Mouse (Mus musculus) left cerebral cortex, adult 2 months (tissue): ENCODE measurements around the gene Krtap29-1. TPM values are rescaled to one million over a fixed set of nuclear protein-coding genes. Genes with fewer than 3 reads are reported as not detected.

Experiments
- DNase-seq, 2 experiments: peaks; one replicate each; pipeline ENCODE4 v3.0.0; 2021 to 2022; ENCODE audit warnings: low spot score in 2 of 2, mixed read lengths in 1 of 2; ENCODE audit errors: extremely low spot score in 1 of 2
- H3K27ac ChIP-seq: fragments of 200-600 bp; 2 replicates; pipeline ENCODE4 v1.8.1; 2022
- H3K4me3 ChIP-seq: fragments of 200-600 bp; 2 replicates; pipeline ENCODE4 v1.8.1; 2022
- CTCF ChIP-seq: fragments of 200-600 bp; IDR thresholded peaks from 2 replicates; pipeline ENCODE4 v1.8.1; 2022; ENCODE audit warnings: antibody characterized with exemption, mild to moderate bottlenecking, moderate library complexity
- intact Hi-C: fragments of 180-260 bp; cut with DNase I; formaldehyde crosslinking; loops from one replicate; pipeline ENCODE4 v1.15.1; 2025
- total RNA-seq, 2 experiments: library from RNA; stranded (reverse); gene quantifications; 2 replicates each; pipeline ENCODE4 v1.2.3; 2021

Krtap29-1 gene
- total RNA-seq, 2 experiments from 2014 or later: not detected

DNA sequence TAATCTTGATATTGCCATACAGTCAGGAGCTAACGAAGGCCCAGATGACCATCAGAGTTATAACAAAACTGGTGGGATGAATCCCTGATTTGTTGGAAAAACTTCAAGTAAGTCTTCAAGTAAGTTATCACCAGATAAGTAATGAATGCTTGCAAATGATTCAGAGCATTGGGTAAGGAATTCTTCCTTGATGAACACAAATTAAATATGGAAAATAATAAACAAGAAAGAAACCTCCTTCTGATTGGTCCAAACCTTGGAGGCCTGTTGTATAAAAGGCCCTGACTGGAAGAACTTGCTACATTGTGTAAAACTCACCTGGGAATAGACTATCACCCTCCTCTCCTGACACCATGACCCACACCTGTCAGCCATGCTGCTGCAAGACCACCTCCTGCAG, 42.9 kb downstream of the Krtap29-1 start, which contains the start of gene Krtap31-2:
Gene Krtap31-2, plus strand, starts transcription at position 301 of the 400 bp plus-strand sequence.
- TF ChIP-seq CTCF: no peak
- intact Hi-C loops: no loop called here
- Histone ChIP-seq H3K4me3 (no peak within 1 kb of the TSS), H3K27ac (no peak within 1 kb of the TSS)
- DNase-seq: no peak

Other genes starting within 250 kb of the Krtap29-1 start
- not detected for gene Gm14180, start 244.8 kb downstream of the Krtap29-1 start, total RNA-seq
- not detected for gene Gm11595, start 206.1 kb downstream of the Krtap29-1 start, total RNA-seq
- gene Krtap4-8, start 198.3 kb downstream of the Krtap29-1 start, total RNA-seq: not detected
- gene Krtap4-9, start 193.9 kb downstream of the Krtap29-1 start, total RNA-seq: not detected
- not detected for gene Gm11596, start 185.6 kb downstream of the Krtap29-1 start, total RNA-seq
- not detected for gene Gm11569, start 180.1 kb downstream of the Krtap29-1 start, total RNA-seq
- not detected for gene Gm11554, start 174.6 kb downstream of the Krtap29-1 start, total RNA-seq
- gene Krtap4-13, start 169.2 kb downstream of the Krtap29-1 start, total RNA-seq: not detected
- not detected for gene Gm11564, start 163.4 kb downstream of the Krtap29-1 start, total RNA-seq
- not detected for gene 2300003K06Rik, start 141.0 kb downstream of the Krtap29-1 start, total RNA-seq
- gene Krtap4-16, start 127.4 kb downstream of the Krtap29-1 start, total RNA-seq: not detected
- gene Gm11568, start 121.1 kb downstream of the Krtap29-1 start, total RNA-seq: not detected
- gene Gm11559, start 114.6 kb downstream of the Krtap29-1 start, total RNA-seq: not detected
- not detected for gene Krtap9-1, start 105.7 kb downstream of the Krtap29-1 start, total RNA-seq
- not detected for gene Gm11567, start 99.9 kb downstream of the Krtap29-1 start, total RNA-seq
- gene Krtap31-1, start 71.1 kb downstream of the Krtap29-1 start, total RNA-seq: not detected
- gene Gm11565, start 64.3 kb downstream of the Krtap29-1 start, total RNA-seq: not detected
- not detected for gene Krtap31-2, start 42.8 kb downstream of the Krtap29-1 start, total RNA-seq
- not detected for gene Krtap9-5, start 30.6 kb downstream of the Krtap29-1 start, total RNA-seq
- gene Krtap16-1, start 7.5 kb upstream of the Krtap29-1 start, total RNA-seq: not detected
- gene Krtap17-1, start 14.9 kb upstream of the Krtap29-1 start, total RNA-seq: not detected
- not detected for gene Krt33a, start 37.2 kb upstream of the Krtap29-1 start, total RNA-seq
- not detected for gene Krt33b, start 50.8 kb upstream of the Krtap29-1 start, total RNA-seq
- not detected for gene Krt34, start 62.5 kb upstream of the Krtap29-1 start, total RNA-seq
- not detected for gene Krt31, start 71.5 kb upstream of the Krtap29-1 start, total RNA-seq
- not detected for gene Krt32, start 109.2 kb upstream of the Krtap29-1 start, total RNA-seq
- gene Krt35, start 117.2 kb upstream of the Krtap29-1 start, total RNA-seq: not detected
- not detected for gene Krt36, start 126.6 kb upstream of the Krtap29-1 start, total RNA-seq
- gene Krt13, start 142.5 kb upstream of the Krtap29-1 start, total RNA-seq: not detected
- not detected for gene Krt15, start 156.9 kb upstream of the Krtap29-1 start, total RNA-seq
- gene Krt19, start 169.6 kb upstream of the Krtap29-1 start, total RNA-seq: not detected
- gene Krt9, start 214.2 kb upstream of the Krtap29-1 start, total RNA-seq: 1 to 10 TPM; 3.2 to 3.4 TPM
- not detected for gene Krt14, start 228.5 kb upstream of the Krtap29-1 start, total RNA-seq